Mouse (Mus musculus) layer of hippocampus, postnatal 25 days (tissue): ENCODE measurements at regions not wholly inside any gene's neighbourhood (a gene's known extent, or its start where the extent isn't known, plus 50 kb on each side); places are given as distances from the start of the nearest gene placed in this dataset.

Source experiments
- DNase-seq, 2 experiments: peaks; one replicate each; pipeline ENCODE4 v3.0.0; 2022; ENCODE audit warnings: mixed read lengths in 2 of 2, low spot score in 1 of 2; ENCODE audit errors: extremely low spot score in 1 of 2

GRCm38 (mm10) chr8:89241686-89242085 is 197.7 kb upstream of the Sall1 start:
- DNase-seq = no peak

GRCm38 (mm10) chr8:89239626-89240025 is 195.7 kb upstream of the Sall1 start:
- no peak for DNase-seq

GRCm38 (mm10) chr8:89234041-89234440 is 190.1 kb upstream of the Sall1 start:
- DNase-seq = no peak

- DNase-seq = no peak
These were observed 188.4 kb upstream of the Sall1 start for GRCm38 (mm10) chr8:89232318-89232717.

- no peak for DNase-seq
These were observed 185.2 kb upstream of the Sall1 start for GRCm38 (mm10) chr8:89229144-89229543.

- DNase-seq = peak in 1 of 2 experiments; percentile 10
These were observed 176.9 kb upstream of the Sall1 start for GRCm38 (mm10) chr8:89220870-89221269.

- DNase-seq = no peak
These were observed 176.4 kb upstream of the Sall1 start for GRCm38 (mm10) chr8:89220381-89220780.

- no peak for DNase-seq
These were observed 175.2 kb upstream of the Sall1 start for GRCm38 (mm10) chr8:89219156-89219555.

GRCm38 (mm10) chr8:89217689-89218088 is 173.7 kb upstream of the Sall1 start:
- no peak for DNase-seq

- no peak for DNase-seq
These were observed 168.0 kb upstream of the Sall1 start for GRCm38 (mm10) chr8:89211931-89212330.

- no peak for DNase-seq
These were observed 166.7 kb upstream of the Sall1 start for GRCm38 (mm10) chr8:89210684-89211083.

GRCm38 (mm10) chr8:89207891-89208290 is 163.9 kb upstream of the Sall1 start:
- no peak for DNase-seq

- DNase-seq = no peak
These were observed 158.6 kb upstream of the Sall1 start for GRCm38 (mm10) chr8:89202484-89203096.

- no peak for DNase-seq
These were observed 156.3 kb upstream of the Sall1 start for GRCm38 (mm10) chr8:89200301-89200700.

GRCm38 (mm10) chr8:89185314-89185713 is 141.4 kb upstream of the Sall1 start:
- DNase-seq = no peak

- DNase-seq = no peak
These were observed 131.7 kb upstream of the Sall1 start for GRCm38 (mm10) chr8:89175631-89176030.

- no peak for DNase-seq
These were observed 127.6 kb upstream of the Sall1 start for GRCm38 (mm10) chr8:89171561-89171960.

- DNase-seq = no peak
These were observed 125.5 kb upstream of the Sall1 start for GRCm38 (mm10) chr8:89169484-89169883.

- no peak for DNase-seq
These were observed 123.1 kb upstream of the Sall1 start for GRCm38 (mm10) chr8:89167026-89167425.

- no peak for DNase-seq
These were observed 112.9 kb upstream of the Sall1 start for GRCm38 (mm10) chr8:89156909-89157308.

GRCm38 (mm10) chr8:89153605-89154004 is 109.6 kb upstream of the Sall1 start:
- DNase-seq = no peak

GRCm38 (mm10) chr8:89152867-89153595 is 109.1 kb upstream of the Sall1 start:
- no peak for DNase-seq
